Mouse (Mus musculus) MEL (cell line): ENCODE measurements around the gene Herc1.

ENCODE experiments used
- CHD2 ChIP-seq: IDR thresholded peaks from 2 replicates; pipeline ENCODE4 v1.6.1; 2011; ENCODE audit warnings: low read length, improper control_type of control experiment
- CTCF ChIP-seq, 3 experiments: IDR thresholded peaks in 2 of 3; conservative IDR thresholded peaks in 1 of 3; 2 replicates each; pipeline ENCODE4 v1.5.1; 2011 to 2012; ENCODE audit warnings: low read length in 3 of 3, low read depth in 2 of 3, mild to moderate bottlenecking in 2 of 3, improper control_type of control experiment in 1 of 3, inconsistent platforms in 1 of 3, mixed read lengths in 1 of 3, moderate library complexity in 1 of 3; ENCODE audit not compliant: control insufficient read depth in 1 of 3, insufficient read depth in 1 of 3, poor library complexity in 1 of 3, severe bottlenecking in 1 of 3
- GATA1 ChIP-seq: IDR thresholded peaks from 2 replicates; pipeline ENCODE4 v1.6.1; 2011; ENCODE audit warnings: low read depth, low read length, improper control_type of control experiment
- HCFC1 ChIP-seq: IDR thresholded peaks from 2 replicates; pipeline ENCODE4 v1.6.1; 2012; ENCODE audit warnings: low read depth, mild to moderate bottlenecking, inconsistent platforms, low read length, improper control_type of control experiment, moderate library complexity
- MEF2A ChIP-seq: IDR thresholded peaks from 2 replicates; pipeline ENCODE4 v1.6.1; 2014; ENCODE audit warnings: low read depth, mild to moderate bottlenecking, inconsistent platforms, low read length, improper control_type of control experiment; ENCODE audit not compliant: poor library complexity, insufficient replicate concordance, severe bottlenecking; ENCODE audit errors: extremely low read depth
- MYC ChIP-seq: IDR thresholded peaks from 2 replicates; pipeline ENCODE4 v1.6.1; 2011; ENCODE audit warnings: low read depth, mild to moderate bottlenecking, low read length, improper control_type of control experiment, moderate library complexity
- POLR2A ChIP-seq, 2 experiments: IDR thresholded peaks; 2 replicates each; pipeline ENCODE4 v1.6.1; 2011 to 2012; ENCODE audit warnings: low read length in 2 of 2, mild to moderate bottlenecking in 2 of 2, control low read depth in 1 of 2, improper control_type of control experiment in 1 of 2, low read depth in 1 of 2, moderate library complexity in 1 of 2; ENCODE audit not compliant: control insufficient read depth in 1 of 2, insufficient read depth in 1 of 2, poor library complexity in 1 of 2
- POLR2AphosphoS5 ChIP-seq: IDR thresholded peaks from 2 replicates; pipeline ENCODE4 v1.6.1; 2012; ENCODE audit warnings: low read depth, borderline replicate concordance, mild to moderate bottlenecking, inconsistent platforms, low read length, moderate library complexity, mixed read lengths
- RCOR1 ChIP-seq: IDR thresholded peaks from 2 replicates; pipeline ENCODE4 v1.6.1; 2012; ENCODE audit warnings: low read depth, mild to moderate bottlenecking, inconsistent platforms, low read length, improper control_type of control experiment
- TAL1 ChIP-seq: IDR thresholded peaks from 2 replicates; pipeline ENCODE4 v1.6.1; 2012; ENCODE audit warnings: mild to moderate bottlenecking, inconsistent platforms, low read length, moderate library complexity, mixed read lengths
- TCF12 ChIP-seq: IDR thresholded peaks from 2 replicates; pipeline ENCODE4 v1.6.1; 2014; ENCODE audit warnings: low read depth, mild to moderate bottlenecking, inconsistent platforms, low read length, improper control_type of control experiment, moderate library complexity
- USF1 ChIP-seq: IDR thresholded peaks from 2 replicates; pipeline ENCODE4 v1.6.1; 2014; ENCODE audit warnings: low read depth, mild to moderate bottlenecking, inconsistent platforms, low read length, improper control_type of control experiment, moderate library complexity
- ZMIZ1 ChIP-seq: IDR thresholded peaks from 2 replicates; pipeline ENCODE4 v1.6.1; 2012; ENCODE audit warnings: low read depth, mild to moderate bottlenecking, inconsistent platforms, low read length, improper control_type of control experiment, moderate library complexity

GRCm38 (mm10) chr9:66308741-66309140 lies 41.5 kb upstream of the Herc1 start:
- TF ChIP-seq CTCF (IDR thresholded peaks at IDR 0.05 in 2 of 3, conservative IDR thresholded peaks at IDR 0.05 in 1 of 3; ENCODE audit: control insufficient read depth in 1 of 3, insufficient read depth in 1 of 3, low read depth in 2 of 3, low read length in 3 of 3, poor library complexity in 1 of 3, severe bottlenecking in 1 of 3), result no peak
- TF ChIP-seq POLR2AphosphoS5, result no peak
- no peak for TF ChIP-seq USF1
- no peak for TF ChIP-seq MEF2A
- no peak for TF ChIP-seq HCFC1
- TF ChIP-seq RCOR1, result no peak
- no peak for TF ChIP-seq GATA1
- TF ChIP-seq ZMIZ1, result no peak
- no peak for TF ChIP-seq POLR2A (IDR thresholded peaks at IDR 0.05; ENCODE audit: control insufficient read depth in 1 of 2, insufficient read depth in 1 of 2, low read depth in 1 of 2, low read length in 2 of 2, poor library complexity in 1 of 2)
- TF ChIP-seq MYC, result no peak
- TF ChIP-seq TCF12, result no peak
- no peak for TF ChIP-seq TAL1
- TF ChIP-seq CHD2, result no peak
